Mouse (Mus musculus) left cerebral cortex, adult 8-10 months (tissue): ENCODE data around the gene Myb. TPM values are rescaled to one million over a fixed set of nuclear protein-coding genes. Genes with fewer than 3 reads are reported as not detected.

Experiments used
- DNase-seq, 2 experiments: peaks; one replicate each; pipeline ENCODE4 v3.0.0; 2022; ENCODE audit warnings: low spot score in 2 of 2
- total RNA-seq, 4 experiments: library from RNA; stranded (reverse); gene quantifications; 2 replicates each; pipeline ENCODE4 v1.2.4; 2022

The Myb gene
- total RNA-seq = under 1 TPM; 0.22 to 0.50 (median 0.31) TPM

- DNase-seq = no peak
These were observed at the start of gene Myb for GRCm38 (mm10) chr10:21160537-21161358. Gene Myb (minus strand): TSS chr10:21160984.

GRCm38 (mm10) chr10:21207378-21207777 lies 46.6 kb upstream of the Myb start:
- no peak for DNase-seq

GRCm38 (mm10) chr10:21206232-21206631 lies 45.4 kb upstream of the Myb start:
- no peak for DNase-seq

GRCm38 (mm10) chr10:21204496-21205085 lies 43.8 kb upstream of the Myb start:
- DNase-seq = no peak

- no peak for DNase-seq
These were observed 43.1 kb upstream of the Myb start for GRCm38 (mm10) chr10:21203886-21204285.

- DNase-seq = no peak
These were observed 42.7 kb upstream of the Myb start for GRCm38 (mm10) chr10:21203461-21203860.

GRCm38 (mm10) chr10:21200761-21201160 lies 40.0 kb upstream of the Myb start:
- DNase-seq = no peak

- no peak for DNase-seq
These were observed 39.5 kb upstream of the Myb start for GRCm38 (mm10) chr10:21200322-21200721.

- DNase-seq = no peak
These were observed 35.9 kb upstream of the Myb start for GRCm38 (mm10) chr10:21196646-21197116.

- DNase-seq = no peak
These were observed 34.8 kb upstream of the Myb start for GRCm38 (mm10) chr10:21195597-21195996.

GRCm38 (mm10) chr10:21193935-21194505 lies 33.2 kb upstream of the Myb start:
- no peak for DNase-seq

- no peak for DNase-seq
These were observed 32.5 kb upstream of the Myb start for GRCm38 (mm10) chr10:21193088-21193934.

GRCm38 (mm10) chr10:21192436-21192835 lies 31.7 kb upstream of the Myb start:
- DNase-seq = no peak

GRCm38 (mm10) chr10:21189756-21190397 lies 29.1 kb upstream of the Myb start:
- DNase-seq = no peak

- no peak for DNase-seq
These were observed 28.5 kb upstream of the Myb start for GRCm38 (mm10) chr10:21189275-21189601.

- DNase-seq = peak; percentile 8 to 15
These were observed 27.9 kb upstream of the Myb start for GRCm38 (mm10) chr10:21188564-21189274.

GRCm38 (mm10) chr10:21187847-21188246 lies 27.1 kb upstream of the Myb start:
- no peak for DNase-seq

- DNase-seq = no peak
These were observed 25.9 kb upstream of the Myb start for GRCm38 (mm10) chr10:21186733-21187132.

GRCm38 (mm10) chr10:21178711-21179110 lies 17.9 kb upstream of the Myb start:
- no peak for DNase-seq

GRCm38 (mm10) chr10:21178281-21178680 lies 17.5 kb upstream of the Myb start:
- no peak for DNase-seq
